Comparison of ENCODE assay signal across 9 mouse cellular contexts in genomic region chr16:92715599-92716483, GRCm38 (mm10).
A peak's percentile ranks its signal among the peaks of the same experiment; 100 is the strongest.
DNase-seq lines count a peak whose midpoint lies in the region; ATAC-seq and TF ChIP-seq lines count a peak whose summit lies in the region.
"Had no signal": no experiment of that assay in that cellular context is flagged by ENCODE, and none has a peak within 500 bp of the region (broad histone marks: within the 10 kb centered on the region; RNA-seq: fewer than 3 reads in every experiment).

No protein-coding gene starts in this region.

- no peaks in the 10 kb centered on the region for H3K36me3 ChIP-seq in liver, adult 2 months (ENCODE audit: control insufficient read depth, insufficient read depth, low read length)
- H3K36me3 ChIP-seq in limb, embryonic 10.5 days: no peaks in the 10 kb centered on the region
- H3K36me3 ChIP-seq in hindbrain, embryonic 16.5 days (ENCODE audit: control insufficient read depth, insufficient read depth, low read length): no peaks in the 10 kb centered on the region

- no peak overlapping the region for H3K9ac ChIP-seq in liver, adult 2 months (ENCODE audit: low read depth, low read length)
- H3K9ac ChIP-seq in hindbrain, embryonic 16.5 days (ENCODE audit: low read depth, low read length): no peak overlapping the region

- H3K4me3 ChIP-seq in liver, adult 2 months (ENCODE audit: insufficient read depth, low read depth, low read length): no peak overlapping the region
- H3K4me3 ChIP-seq in limb, embryonic 10.5 days: no peak overlapping the region
- H3K4me3 ChIP-seq in hindbrain, embryonic 16.5 days (ENCODE audit: low read length): no peak overlapping the region
- H3K4me3 ChIP-seq: myocyte had no signal

- WGBS in liver, adult 2 months: 17% methylated on average over 15 of the region's 15 CpGs
- WGBS in limb, embryonic 10.5 days: 24% methylated on average over 15 of the region's 15 CpGs
- 41% methylated on average over 15 of the region's 15 CpGs for WGBS in hindbrain, embryonic 16.5 days

- no peak for TF ChIP-seq CTCF in liver, adult 2 months (IDR thresholded peaks at IDR 0.05; ENCODE audit: low read depth, low read length)

- H3K4me1 ChIP-seq in liver, adult 2 months (ENCODE audit: control insufficient read depth, insufficient read depth, low read length): no peaks in the 10 kb centered on the region
- H3K4me1 ChIP-seq in limb, embryonic 10.5 days: peaks cover 8% of the 10 kb centered on the region; the same call in 1 of the 2 replicates
- peaks cover 4% of the 10 kb centered on the region; the same call in 1 of the 2 replicates for H3K4me1 ChIP-seq in hindbrain, embryonic 16.5 days (ENCODE audit: control insufficient read depth, insufficient read depth, low read depth, low read length)

- peak; percentile 87 for ATAC-seq in megakaryocyte-erythroid progenitor cell, adult 5-6 weeks (replicated peaks; ENCODE audit: low FRiP score, low TSS enrichment, poor library complexity, severe bottlenecking)
- no peak for ATAC-seq in hindbrain, embryonic 16.5 days

- no peak for TF ChIP-seq POLR2A in liver, adult 2 months (IDR thresholded peaks at IDR 0.05; ENCODE audit: extremely low read depth, insufficient read depth, low read length)

- no peaks in the 10 kb centered on the region for H3K27me3 ChIP-seq in liver, adult 2 months (ENCODE audit: control insufficient read depth, insufficient read depth, low read length)
- peaks cover 70% of the 10 kb centered on the region for H3K27me3 ChIP-seq in limb, embryonic 10.5 days (ENCODE audit: low read depth, poor library complexity, severe bottlenecking)
- H3K27me3 ChIP-seq in hindbrain, embryonic 16.5 days (replicated peaks; ENCODE audit: control insufficient read depth, insufficient read depth, low read length): no peaks in the 10 kb centered on the region

- H3K27ac ChIP-seq in liver, adult 2 months (replicated peaks; ENCODE audit: insufficient read depth, low read depth, low read length): no peak overlapping the region
- H3K27ac ChIP-seq in limb, embryonic 10.5 days: no peak overlapping the region
- no peak overlapping the region for H3K27ac ChIP-seq in hindbrain, embryonic 16.5 days (ENCODE audit: low read depth, low read length)

- no peaks in the 10 kb centered on the region for H3K79me2 ChIP-seq in liver, adult 2 months (ENCODE audit: control insufficient read depth, insufficient read depth, low read length)

- DNase-seq in testis, postnatal 14 days (ENCODE audit: low spot score): peak; percentile 18
- no peak for DNase-seq in testis, postnatal 10 days (ENCODE audit: low spot score)
- DNase-seq in liver, adult 2 months (ENCODE audit: extremely low read depth, low read depth, low spot score): peak; percentile 36
- DNase-seq in kidney, postnatal 25 days: no peak
- DNase-seq in limb, embryonic 10.5 days (ENCODE audit: low spot score): no peak
- no peak for DNase-seq in gastrocnemius, postnatal 4 days (ENCODE audit: low spot score in 2 of 2)

- H3K9me3 ChIP-seq in limb, embryonic 10.5 days (replicated peaks): no peaks in the 10 kb centered on the region
- H3K9me3 ChIP-seq in hindbrain, embryonic 16.5 days (ENCODE audit: control insufficient read depth, low read length): no peaks in the 10 kb centered on the region

- no peak overlapping the region for H3K4me2 ChIP-seq in hindbrain, embryonic 16.5 days (ENCODE audit: low read length)

Comparison
In these comparisons a context has a peak if more than half of its experiments do, and no peak if none do; other contexts are left out.
1. DNase-seq: peak in testis, postnatal 14 days (single experiment) and liver, adult 2 months (single experiment); none in testis, postnatal 10 days (single experiment), kidney, postnatal 25 days (0 of 2), limb, embryonic 10.5 days (single experiment) and gastrocnemius, postnatal 4 days (0 of 2).